Mouse (Mus musculus) stomach, embryonic 15.5 days (tissue): ENCODE measurements around the gene Ccdc185. TPM values are rescaled to one million over a fixed set of nuclear protein-coding genes. Genes with fewer than 3 reads are reported as not detected.

ENCODE experiments used
- ATAC-seq: fragments of 200-750 bp; cut with Nextera tagmentation; 2 replicates; pipeline ENCODE4 v1.8.0; 2017; ENCODE audit warnings: low read depth, moderate number of reproducible peaks, moderate TSS enrichment; ENCODE audit not compliant: insufficient read depth, low FRiP score
- H3K27ac ChIP-seq: fragments of 300-500 bp; sonication (generic); 2 replicates; pipeline ENCODE4 v1.5.1; 2015; ENCODE audit warnings: mild to moderate bottlenecking, inconsistent platforms
- H3K27me3 ChIP-seq: fragments of 300-500 bp; sonication (generic); replicated peaks from 2 replicates; pipeline ENCODE4 v1.6.1; 2015; ENCODE audit warnings: inconsistent platforms
- H3K36me3 ChIP-seq: fragments of 300-500 bp; sonication (generic); 2 replicates; pipeline ENCODE4 v1.6.1; 2015; ENCODE audit warnings: inconsistent platforms
- H3K4me1 ChIP-seq: fragments of 300-500 bp; sonication (generic); 2 replicates; pipeline ENCODE4 v1.6.1; 2015; ENCODE audit warnings: inconsistent platforms
- H3K4me2 ChIP-seq: fragments of 300-500 bp; sonication (generic); 2 replicates; pipeline ENCODE4 v1.6.1; 2015; ENCODE audit warnings: mild to moderate bottlenecking, inconsistent platforms
- H3K4me3 ChIP-seq: fragments of 300-500 bp; sonication (generic); replicated peaks from 2 replicates; pipeline ENCODE4 v1.5.1; 2015; ENCODE audit warnings: inconsistent platforms
- H3K9ac ChIP-seq: fragments of 300-500 bp; sonication (generic); 2 replicates; pipeline ENCODE4 v1.6.1; 2015; ENCODE audit warnings: inconsistent platforms
- H3K9me3 ChIP-seq: fragments of 300-500 bp; sonication (generic); 2 replicates; pipeline ENCODE4 v1.6.1; 2016; ENCODE audit warnings: inconsistent platforms
- WGBS: fragments of 180-500 bp; shearing (Covaris S2); methylation state at CpG from one replicate; pipeline ENCODE4 v1.1.7; 2015; 5-methylcytosine and 5-hydroxymethylcytosine counted together
- polyA plus RNA-seq: library from polyadenylated mRNA; unstranded; fragments of >200 nt; fragmentation: Nextera tagmentation; extraction: Ambion mirVana; gene quantifications from 2 replicates; pipeline ENCODE4 v1.2.1, GENCODE M21; 2015

Ccdc185 gene
- polyA plus RNA-seq, 1 experiment from 2014 or later = not detected

DNA sequence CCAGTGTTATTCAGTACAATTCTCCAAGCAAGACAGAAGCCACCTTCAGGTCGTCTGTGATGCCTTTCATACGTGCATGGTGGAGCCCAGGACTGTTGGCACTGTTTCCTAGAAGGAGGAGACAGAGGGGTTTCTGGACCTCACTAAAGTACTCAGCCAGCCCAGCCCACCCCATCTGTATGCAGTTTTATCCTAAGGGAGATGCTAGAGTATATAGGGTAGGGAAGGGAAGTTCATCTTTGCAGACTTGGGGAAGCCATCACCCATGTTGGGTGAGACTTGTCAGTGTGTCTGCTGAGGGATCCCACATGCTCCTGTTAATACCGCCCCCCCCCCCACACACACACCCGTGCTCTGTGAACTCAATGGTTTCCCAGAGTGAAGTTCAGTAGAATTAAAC is 13.1 kb downstream of the Ccdc185 start:
- no peaks in the 10 kb centered on the region for H3K9me3 ChIP-seq
- ATAC-seq = no peak
- H3K27me3 ChIP-seq = no peaks in the 10 kb centered on the region
- no peaks in the 10 kb centered on the region for H3K36me3 ChIP-seq
- WGBS = 38% methylated on average over 4 of the region's 4 CpGs
- no peak overlapping the region for H3K4me2 ChIP-seq
- H3K4me1 ChIP-seq = no peaks in the 10 kb centered on the region
- H3K4me3 ChIP-seq = no peak overlapping the region
- H3K27ac ChIP-seq = peak overlapping the region; percentile 48; the same call in 1 of the 2 replicates
- no peak overlapping the region for H3K9ac ChIP-seq

DNA sequence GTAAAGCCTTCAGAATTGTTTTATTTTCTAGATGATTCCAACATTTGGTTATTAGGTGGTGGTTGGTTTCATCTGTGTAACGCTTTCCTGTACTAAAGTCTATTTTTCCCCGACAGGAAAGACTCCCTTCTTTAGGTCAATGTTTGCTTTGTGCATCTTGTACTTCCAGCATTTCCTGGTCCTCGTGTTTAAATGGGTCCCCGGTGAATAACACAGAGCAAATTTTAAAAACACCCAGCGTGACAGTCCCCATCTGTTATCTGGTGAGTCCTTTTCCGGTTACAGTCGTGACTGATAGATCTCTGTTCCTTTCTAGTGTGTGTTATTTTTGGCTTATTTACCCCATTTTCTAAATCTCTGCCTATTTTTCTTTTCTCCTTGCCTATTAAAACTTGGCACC is 16.3 kb downstream of the Ccdc185 start:
- WGBS = 18% methylated on average over 7 of the region's 7 CpGs
- Histone ChIP-seq H3K4me2 (no peak overlapping the region), H3K9ac (no peak overlapping the region), H3K27me3 (no peaks in the 10 kb centered on the region), H3K9me3 (no peaks in the 10 kb centered on the region), H3K36me3 (no peaks in the 10 kb centered on the region), H3K4me1 (no peaks in the 10 kb centered on the region), H3K27ac (no peak overlapping the region), H3K4me3 (no peak overlapping the region)
- no peak for ATAC-seq

DNA sequence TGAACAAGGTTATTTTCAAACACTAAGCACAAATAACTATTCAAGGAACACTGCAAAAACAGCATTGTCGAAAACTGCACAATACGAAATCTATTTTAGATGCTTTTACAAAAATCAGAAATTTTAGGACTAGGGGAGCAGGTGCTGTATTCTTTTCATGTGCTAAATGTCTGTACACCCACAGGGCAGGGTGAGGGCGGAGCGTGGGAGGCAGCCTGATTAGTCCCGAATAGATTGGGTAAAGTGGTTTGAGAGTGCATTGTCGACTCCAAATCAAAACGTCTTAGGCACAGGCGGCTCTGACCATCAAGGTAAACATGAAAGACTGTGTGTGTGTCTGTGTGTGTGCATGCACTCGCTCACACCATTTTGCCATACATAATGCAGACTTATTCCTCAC is 20.0 kb downstream of the Ccdc185 start:
- H3K27ac ChIP-seq = no peak overlapping the region
- no peaks in the 10 kb centered on the region for H3K36me3 ChIP-seq
- H3K9me3 ChIP-seq = no peaks in the 10 kb centered on the region
- no peak for ATAC-seq
- 78% methylated on average over 9 of the region's 9 CpGs for WGBS
- no peaks in the 10 kb centered on the region for H3K27me3 ChIP-seq
- H3K4me1 ChIP-seq = no peaks in the 10 kb centered on the region
- H3K4me2 ChIP-seq = no peak overlapping the region
- H3K9ac ChIP-seq = no peak overlapping the region
- H3K4me3 ChIP-seq = no peak overlapping the region

DNA sequence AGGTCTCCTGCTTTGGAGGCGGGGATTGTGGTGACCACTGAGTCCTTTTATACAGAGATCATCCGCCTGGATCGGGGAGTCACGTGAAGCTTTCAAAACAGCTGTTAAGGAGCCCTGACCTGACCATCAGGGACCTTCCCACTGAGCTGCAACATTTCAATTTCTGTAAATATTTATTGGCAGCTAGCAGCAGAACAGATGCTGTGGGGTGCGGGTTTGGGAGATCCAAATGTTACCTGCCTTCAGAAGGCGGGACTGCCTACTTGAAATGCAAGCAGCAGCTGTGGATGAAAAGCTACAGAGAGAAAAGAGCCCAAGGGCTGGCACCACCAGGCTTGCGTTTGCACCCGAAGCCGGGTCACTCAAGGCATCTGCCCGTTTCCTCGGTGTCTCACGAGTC is 21.4 kb downstream of the Ccdc185 start:
- no peaks in the 10 kb centered on the region for H3K9me3 ChIP-seq
- no peaks in the 10 kb centered on the region for H3K4me1 ChIP-seq
- H3K27ac ChIP-seq = no peak overlapping the region
- H3K36me3 ChIP-seq = no peaks in the 10 kb centered on the region
- H3K4me2 ChIP-seq = no peak overlapping the region
- H3K27me3 ChIP-seq = no peaks in the 10 kb centered on the region
- H3K4me3 ChIP-seq = no peak overlapping the region
- ATAC-seq = no peak
- no peak overlapping the region for H3K9ac ChIP-seq
- 49% methylated on average over 12 of the region's 12 CpGs for WGBS

DNA sequence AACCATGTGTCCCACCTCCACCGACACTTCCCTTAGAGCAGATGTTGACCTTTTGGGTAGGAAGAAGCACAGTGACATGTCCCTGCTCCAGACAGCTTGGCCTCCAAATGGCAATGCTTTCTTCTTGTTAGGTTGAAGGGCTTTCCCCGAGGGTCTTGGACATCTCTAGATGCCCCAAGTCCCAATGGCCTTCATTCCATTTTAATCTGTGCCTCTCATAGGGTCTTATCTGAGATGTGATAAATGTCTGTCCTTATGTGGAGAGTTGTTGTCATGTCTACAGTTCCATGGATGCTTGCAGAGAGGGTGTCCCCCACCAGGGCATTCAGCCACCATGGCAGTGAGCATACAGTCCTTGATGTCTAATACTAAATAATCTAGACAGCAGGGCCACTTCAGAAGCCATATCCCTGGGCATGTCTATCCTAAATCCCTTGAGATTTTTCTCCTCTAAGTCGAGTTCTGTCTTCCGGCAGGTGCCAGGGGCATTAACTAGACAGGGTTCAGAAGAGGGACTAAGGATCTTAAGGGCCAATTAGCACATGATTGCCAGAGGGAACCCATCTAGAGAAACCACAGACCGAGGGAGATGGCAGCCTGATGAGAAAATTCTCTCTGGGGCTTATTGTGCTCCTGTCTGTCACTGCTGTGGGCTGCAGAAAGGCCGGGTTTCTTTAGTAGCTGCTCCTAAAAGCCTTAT is 34.6 kb downstream of the Ccdc185 start:
- H3K9ac ChIP-seq = no peak overlapping the region
- no peak overlapping the region for H3K4me3 ChIP-seq
- H3K4me1 ChIP-seq = no peaks in the 10 kb centered on the region
- H3K4me2 ChIP-seq = no peak overlapping the region
- ATAC-seq = no peak
- no peaks in the 10 kb centered on the region for H3K9me3 ChIP-seq
- H3K27ac ChIP-seq = no peak overlapping the region
- H3K27me3 ChIP-seq = no peaks in the 10 kb centered on the region
- H3K36me3 ChIP-seq = no peaks in the 10 kb centered on the region
- 76% methylated on average over 6 of the region's 6 CpGs for WGBS

DNA sequence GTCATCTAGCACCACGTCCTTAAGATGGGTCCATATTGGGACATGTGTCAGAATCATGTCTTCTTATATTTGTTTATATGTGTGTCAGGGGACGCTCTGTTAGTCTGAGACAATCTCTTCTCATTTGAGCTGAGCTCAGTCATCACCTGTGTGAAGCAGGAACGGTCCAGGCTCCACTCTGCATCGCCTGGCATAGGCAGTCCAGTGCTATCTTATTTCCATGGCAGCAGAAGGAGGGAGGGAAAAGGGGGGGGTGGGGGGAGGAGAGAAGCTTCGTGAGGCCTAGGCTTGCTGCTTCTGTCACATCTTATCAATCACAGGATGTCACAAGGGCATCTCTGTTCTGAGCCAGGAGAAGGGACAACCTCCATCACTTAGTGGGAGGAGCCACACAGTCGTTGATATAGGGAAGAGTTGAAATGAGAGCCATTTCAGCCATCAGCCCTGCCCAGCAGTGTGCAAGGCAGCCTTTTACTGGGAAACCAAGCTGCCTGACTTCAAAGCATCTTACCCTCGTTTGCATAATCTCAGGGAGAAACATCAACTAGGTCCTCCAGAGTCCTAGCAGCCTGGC is 37.5 kb downstream of the Ccdc185 start:
- Histone ChIP-seq H3K36me3 (no peaks in the 10 kb centered on the region), H3K27ac (no peak overlapping the region), H3K4me3 (no peak overlapping the region), H3K4me2 (no peak overlapping the region), H3K4me1 (no peaks in the 10 kb centered on the region), H3K27me3 (no peaks in the 10 kb centered on the region), H3K9ac (no peak overlapping the region), H3K9me3 (no peaks in the 10 kb centered on the region)
- ATAC-seq = no peak
- WGBS = 35% methylated on average over 7 of the region's 7 CpGs

DNA sequence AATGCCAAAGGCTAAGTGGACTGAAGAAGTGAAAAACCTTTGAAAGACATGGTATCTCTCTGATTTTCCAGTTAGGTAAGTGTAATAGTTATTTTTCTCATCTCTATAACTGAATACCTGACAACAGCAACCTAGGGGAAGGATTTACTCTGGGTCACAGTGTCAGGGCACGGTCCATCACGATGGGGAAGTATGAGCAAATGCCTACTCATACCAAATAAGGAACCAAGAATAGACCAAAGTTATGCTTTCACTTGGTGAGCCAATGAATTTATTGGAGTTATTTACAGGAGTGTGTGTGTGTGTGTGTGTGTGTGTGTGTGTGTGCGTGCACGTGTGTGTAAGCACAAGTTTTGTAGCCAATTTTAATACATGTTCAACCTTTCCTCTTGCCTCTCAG is 41.5 kb downstream of the Ccdc185 start:
- no peak for ATAC-seq
- H3K4me1 ChIP-seq = no peaks in the 10 kb centered on the region
- H3K9ac ChIP-seq = no peak overlapping the region
- no peaks in the 10 kb centered on the region for H3K9me3 ChIP-seq
- H3K27ac ChIP-seq = no peak overlapping the region
- WGBS = 86% methylated on average over 4 of the region's 4 CpGs
- H3K36me3 ChIP-seq = no peaks in the 10 kb centered on the region
- no peaks in the 10 kb centered on the region for H3K27me3 ChIP-seq
- H3K4me2 ChIP-seq = no peak overlapping the region
- H3K4me3 ChIP-seq = no peak overlapping the region

DNA sequence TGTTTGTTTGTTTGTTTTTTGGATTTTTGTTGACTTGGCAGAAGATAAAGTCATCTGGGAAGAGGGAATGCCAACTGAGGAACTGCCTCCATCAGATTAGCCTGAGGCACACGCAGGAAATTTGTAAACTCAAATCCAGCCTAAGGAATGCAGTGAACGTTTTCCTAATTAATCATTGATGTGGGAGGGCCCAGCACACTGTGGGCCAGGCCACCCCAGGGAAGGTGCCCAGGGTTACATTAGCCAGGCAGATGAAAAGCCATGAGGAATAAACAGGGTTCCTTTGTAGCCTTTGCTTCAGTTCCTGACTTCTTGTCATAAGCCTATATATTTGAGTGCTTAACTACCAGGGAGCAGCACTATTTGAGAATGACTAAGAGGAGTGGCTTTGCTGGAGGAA is 44.1 kb downstream of the Ccdc185 start:
- Histone ChIP-seq H3K27ac (no peak overlapping the region), H3K9ac (no peak overlapping the region), H3K4me2 (no peak overlapping the region), H3K4me1 (no peaks in the 10 kb centered on the region; the same call in 1 of the 2 replicates), H3K9me3 (no peaks in the 10 kb centered on the region), H3K4me3 (no peak overlapping the region), H3K27me3 (no peaks in the 10 kb centered on the region), H3K36me3 (no peaks in the 10 kb centered on the region)
- WGBS = 12% methylated on average over 2 of the region's 2 CpGs
- ATAC-seq = no peak

DNA sequence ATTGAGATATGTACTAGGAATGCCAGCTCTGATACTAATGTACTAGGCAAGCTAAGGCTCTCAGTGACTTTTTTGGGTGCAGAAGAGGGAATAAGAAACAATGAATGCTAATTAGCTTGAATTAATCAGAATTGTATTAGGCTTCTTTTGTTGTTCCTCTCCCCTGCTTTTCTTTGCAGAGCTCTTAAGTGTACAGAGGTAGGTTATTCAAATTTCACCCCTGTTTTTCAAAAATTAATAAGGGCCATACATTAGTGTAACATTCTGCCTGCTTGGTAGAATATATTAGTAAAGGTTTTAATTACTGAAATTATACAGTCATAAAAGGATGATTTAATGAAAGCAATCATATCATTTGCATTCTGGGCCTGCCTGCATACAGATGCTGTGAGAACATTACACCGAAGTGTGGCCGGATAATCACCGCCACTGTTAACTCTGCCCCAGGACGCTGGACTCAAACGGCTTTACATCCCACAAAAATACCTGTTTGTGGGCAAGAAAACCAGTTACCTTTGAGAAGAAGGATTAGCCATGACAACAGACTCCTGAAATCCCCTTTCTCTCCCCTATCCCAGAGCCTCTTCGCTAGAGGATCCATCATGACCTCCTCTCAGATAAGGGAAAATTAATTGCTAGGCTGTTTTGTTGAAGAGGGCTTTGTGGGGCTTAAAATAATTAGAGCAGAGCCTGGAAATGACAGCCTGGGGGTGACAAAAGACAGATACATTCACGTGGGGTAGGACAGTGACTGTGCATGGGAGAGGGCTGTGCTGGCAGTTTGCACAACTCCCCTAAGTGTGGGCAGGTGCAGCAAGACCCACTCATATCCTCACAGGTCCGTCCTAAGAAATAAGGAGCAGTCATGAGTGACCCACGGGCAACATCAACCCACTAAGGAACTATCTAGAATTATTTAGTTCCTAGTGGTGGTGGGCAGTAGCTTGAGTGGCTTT is 49.3 kb downstream of the Ccdc185 start:
- Histone ChIP-seq H3K27me3 (no peaks in the 10 kb centered on the region), H3K4me1 (no peaks in the 10 kb centered on the region; the same call in 1 of the 2 replicates), H3K9ac (no peak overlapping the region), H3K4me2 (no peak overlapping the region), H3K4me3 (no peak overlapping the region), H3K27ac (no peak overlapping the region), H3K36me3 (no peaks in the 10 kb centered on the region), H3K9me3 (no peaks in the 10 kb centered on the region)
- ATAC-seq = no peak
- WGBS = 49% methylated on average over 9 of the region's 9 CpGs

Other genes with a start within 250 kb of the Ccdc185 start
- gene Capn2, start 231.6 kb downstream of the Ccdc185 start, polyA plus RNA-seq = 107 and 108 TPM in 2 replicates
- gene Capn8, start 184.2 kb downstream of the Ccdc185 start, polyA plus RNA-seq = 2.2 and 2.4 TPM in 2 replicates
- gene Susd4, start 14.7 kb upstream of the Ccdc185 start, polyA plus RNA-seq = 13.7 and 17.8 TPM in 2 replicates
- 2.1 and 2.5 TPM in 2 replicates for gene Tlr5, start 205.6 kb upstream of the Ccdc185 start, polyA plus RNA-seq